Mouse (Mus musculus) forebrain, embryonic 14.5 days (tissue): ENCODE results near the gene Map3k14. TPM values are rescaled to one million over a fixed set of nuclear protein-coding genes. Genes with fewer than 3 reads are reported as not detected.

ENCODE experiments used
- ATAC-seq: fragments of 200-750 bp; cut with Nextera tagmentation; 2 replicates; pipeline ENCODE4 v1.8.0; 2017; ENCODE audit warnings: mild to moderate bottlenecking, moderate library complexity
- DNase-seq: peaks from one replicate; pipeline ENCODE4 v3.0.0-alpha.2; 2015; ENCODE audit warnings: low spot score
- H3K27ac ChIP-seq: fragments of 300-500 bp; sonication (generic); 2 replicates; pipeline ENCODE4 v1.5.1; 2014; ENCODE audit warnings: low read depth, mild to moderate bottlenecking, control low read depth, low read length, moderate library complexity
- H3K27me3 ChIP-seq: fragments of 300-500 bp; sonication (generic); replicated peaks from 2 replicates; pipeline ENCODE4 v1.6.1; 2014; ENCODE audit warnings: low read length, control low read depth, mixed read lengths; ENCODE audit not compliant: control insufficient read depth, insufficient read depth
- H3K36me3 ChIP-seq: fragments of 300-500 bp; sonication (generic); 2 replicates; pipeline ENCODE4 v1.6.1; 2014; ENCODE audit warnings: low read length, control low read depth; ENCODE audit not compliant: control insufficient read depth, insufficient read depth
- H3K4me1 ChIP-seq: fragments of 300-500 bp; sonication (generic); 2 replicates; pipeline ENCODE4 v1.6.1; 2014; ENCODE audit warnings: antibody characterized with exemption, low read length, control low read depth; ENCODE audit not compliant: control insufficient read depth, insufficient read depth
- H3K4me2 ChIP-seq: fragments of 300-500 bp; sonication (generic); 2 replicates; pipeline ENCODE4 v1.6.1; 2014; ENCODE audit warnings: mild to moderate bottlenecking, control low read depth, low read length
- H3K4me3 ChIP-seq: fragments of 300-500 bp; sonication (generic); 2 replicates; pipeline ENCODE4 v1.5.1; 2014; ENCODE audit warnings: low read depth, low read length, control low read depth
- H3K9ac ChIP-seq: fragments of 300-500 bp; sonication (generic); 2 replicates; pipeline ENCODE4 v1.6.1; 2014; ENCODE audit warnings: mild to moderate bottlenecking, low read length, control low read depth, moderate library complexity
- H3K9me3 ChIP-seq: fragments of 300-500 bp; sonication (generic); replicated peaks from 2 replicates; pipeline ENCODE4 v1.6.1; 2016; ENCODE audit warnings: low read length, control low read depth, mixed read lengths; ENCODE audit not compliant: control insufficient read depth
- WGBS: fragments of 180-500 bp; shearing (Covaris S2); extraction: QIAGEN DNeasy Blood & Tissue Kit; methylation state at CpG from one replicate; pipeline ENCODE4 v1.1.7; 2014; 5-methylcytosine and 5-hydroxymethylcytosine counted together
- polyA plus RNA-seq: library from polyadenylated mRNA; unstranded; fragments of >200 nt; fragmentation: Nextera tagmentation; extraction: Ambion mirVana; gene quantifications from 2 replicates; pipeline ENCODE4 v1.2.1, GENCODE M21; 2014

The Map3k14 gene
- polyA plus RNA-seq, 1 experiment from 2014 or later, result 1.7 TPM

DNA sequence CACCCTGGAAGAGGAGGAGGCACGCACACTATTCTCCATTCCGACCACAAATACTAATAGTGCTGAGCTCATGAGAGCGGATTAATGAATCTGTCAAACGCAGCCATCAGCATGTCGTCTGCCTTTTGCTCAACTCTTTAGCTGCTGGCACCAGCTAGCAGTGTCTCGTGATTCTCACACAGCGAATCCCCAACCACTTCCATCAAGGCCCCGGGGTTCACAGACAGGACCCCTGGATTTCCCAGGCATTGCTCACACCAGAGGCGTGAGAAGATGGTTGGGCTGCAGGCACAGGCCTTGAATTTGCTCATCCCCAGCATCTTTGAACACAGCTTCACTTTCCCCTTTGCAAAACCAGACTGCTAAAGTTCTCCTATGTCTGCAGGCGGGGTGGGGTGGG lies 18.0 kb upstream of the Map3k14 start:
- Histone ChIP-seq H3K36me3 (no peaks in the 10 kb centered on the region), H3K9me3 (no peaks in the 10 kb centered on the region), H3K4me1 (no peaks in the 10 kb centered on the region), H3K9ac (no peak overlapping the region), H3K27ac (no peak overlapping the region), H3K4me2 (no peak overlapping the region), H3K4me3 (no peak overlapping the region), H3K27me3 (no peaks in the 10 kb centered on the region)
- 84% methylated on average over 10 of the region's 10 CpGs for WGBS
- ATAC-seq (no peak), DNase-seq (no peak)

- Histone ChIP-seq H3K27ac (no peak overlapping the region), H3K27me3 (no peaks in the 10 kb centered on the region), H3K4me3 (no peak overlapping the region), H3K4me1 (no peaks in the 10 kb centered on the region), H3K9me3 (no peaks in the 10 kb centered on the region), H3K9ac (no peak overlapping the region), H3K36me3 (no peaks in the 10 kb centered on the region), H3K4me2 (no peak overlapping the region)
- no peak for ATAC-seq
- no peak for DNase-seq
- WGBS, result 76% methylated on average over 7 of the region's 7 CpGs
Observed at GRCm38 (mm10) chr11:103281784-103282183, 14.5 kb upstream of the Map3k14 start.

DNA sequence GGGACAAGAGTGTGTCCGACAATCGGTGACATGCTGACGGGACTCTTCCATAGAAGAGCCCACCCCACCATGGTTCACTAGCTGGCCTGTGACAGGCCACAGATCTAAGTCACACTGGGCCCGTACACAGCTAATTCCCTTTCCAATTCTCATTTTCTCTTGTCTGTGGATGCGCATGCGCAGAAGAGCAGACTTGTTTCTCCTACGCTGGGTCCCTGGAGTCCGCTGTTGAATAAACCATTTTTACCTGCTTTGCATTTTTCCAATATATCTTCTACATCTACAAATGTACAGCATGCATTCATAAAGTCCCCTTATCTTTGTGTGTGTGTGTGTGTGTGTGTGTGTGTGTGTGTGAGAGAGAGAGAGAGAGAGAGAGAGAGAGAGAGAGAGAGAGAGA lies 9.2 kb upstream of the Map3k14 start:
- ATAC-seq, result no peak
- Histone ChIP-seq H3K27me3 (no peaks in the 10 kb centered on the region), H3K4me1 (no peaks in the 10 kb centered on the region), H3K36me3 (no peaks in the 10 kb centered on the region), H3K4me2 (no peak overlapping the region), H3K9ac (no peak overlapping the region), H3K4me3 (no peak overlapping the region), H3K27ac (no peak overlapping the region), H3K9me3 (no peaks in the 10 kb centered on the region)
- no peak for DNase-seq
- WGBS, result 92% methylated on average over 8 of the region's 8 CpGs

DNA sequence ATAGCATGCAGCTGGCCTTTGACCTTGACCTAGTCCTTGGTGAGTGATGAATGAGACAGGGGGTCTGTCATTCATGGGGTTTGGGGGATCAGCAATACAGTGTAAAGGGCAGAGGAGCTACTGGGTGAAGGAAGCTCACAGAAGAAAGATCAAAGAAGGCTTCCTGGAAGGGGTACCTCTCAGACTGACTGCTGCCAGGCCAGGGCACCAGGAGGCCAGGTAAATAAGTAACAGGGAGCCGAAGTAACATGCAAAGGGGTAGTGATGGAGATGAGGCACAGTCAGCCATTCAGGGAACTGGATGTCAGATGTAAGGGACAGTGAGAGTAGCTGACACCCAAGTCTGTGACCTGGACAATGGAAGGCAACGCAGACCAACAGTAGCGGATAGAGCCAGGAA lies 5.6 kb upstream of the Map3k14 start:
- 92% methylated on average over 3 of the region's 3 CpGs for WGBS
- H3K4me2 ChIP-seq, result no peak overlapping the region
- no peaks in the 10 kb centered on the region for H3K9me3 ChIP-seq
- H3K27ac ChIP-seq, result no peak overlapping the region
- ATAC-seq, result no peak
- no peaks in the 10 kb centered on the region for H3K36me3 ChIP-seq
- H3K4me3 ChIP-seq, result no peak overlapping the region
- no peak overlapping the region for H3K9ac ChIP-seq
- H3K27me3 ChIP-seq, result no peaks in the 10 kb centered on the region
- DNase-seq, result no peak
- peaks cover 4% of the 10 kb centered on the region; the same call in 1 of the 2 replicates for H3K4me1 ChIP-seq

GRCm38 (mm10) chr11:103271979-103272378 lies 4.7 kb upstream of the Map3k14 start:
- 75% methylated on average over 6 of the region's 6 CpGs for WGBS
- Histone ChIP-seq H3K4me3 (no peak overlapping the region), H3K27ac (no peak overlapping the region), H3K9me3 (no peaks in the 10 kb centered on the region), H3K4me1 (peaks cover 6% of the 10 kb centered on the region; the same call in 1 of the 2 replicates), H3K27me3 (no peaks in the 10 kb centered on the region), H3K9ac (no peak overlapping the region), H3K4me2 (no peak overlapping the region), H3K36me3 (no peaks in the 10 kb centered on the region)
- ATAC-seq (no peak), DNase-seq (no peak)

GRCm38 (mm10) chr11:103269426-103269825 lies 2.2 kb upstream of the Map3k14 start:
- Histone ChIP-seq H3K4me1 (peaks cover 19% of the 10 kb centered on the region), H3K9me3 (no peaks in the 10 kb centered on the region), H3K27ac (no peak overlapping the region), H3K4me2 (no peak overlapping the region), H3K36me3 (no peaks in the 10 kb centered on the region), H3K27me3 (no peaks in the 10 kb centered on the region), H3K4me3 (no peak overlapping the region), H3K9ac (no peak overlapping the region)
- ATAC-seq (no peak), DNase-seq (no peak)
- 78% methylated on average over 5 of the region's 5 CpGs for WGBS

- Histone ChIP-seq H3K27ac (no peak overlapping the region), H3K27me3 (no peaks in the 10 kb centered on the region), H3K9me3 (no peaks in the 10 kb centered on the region), H3K4me3 (no peak overlapping the region), H3K9ac (no peak overlapping the region), H3K36me3 (no peaks in the 10 kb centered on the region), H3K4me1 (peaks cover 23% of the 10 kb centered on the region), H3K4me2 (no peak overlapping the region)
- WGBS, result 79% methylated on average over 3 of the region's 3 CpGs
- ATAC-seq (no peak), DNase-seq (no peak)
Observed at GRCm38 (mm10) chr11:103268905-103269304, 1.6 kb upstream of the Map3k14 start.

DNA sequence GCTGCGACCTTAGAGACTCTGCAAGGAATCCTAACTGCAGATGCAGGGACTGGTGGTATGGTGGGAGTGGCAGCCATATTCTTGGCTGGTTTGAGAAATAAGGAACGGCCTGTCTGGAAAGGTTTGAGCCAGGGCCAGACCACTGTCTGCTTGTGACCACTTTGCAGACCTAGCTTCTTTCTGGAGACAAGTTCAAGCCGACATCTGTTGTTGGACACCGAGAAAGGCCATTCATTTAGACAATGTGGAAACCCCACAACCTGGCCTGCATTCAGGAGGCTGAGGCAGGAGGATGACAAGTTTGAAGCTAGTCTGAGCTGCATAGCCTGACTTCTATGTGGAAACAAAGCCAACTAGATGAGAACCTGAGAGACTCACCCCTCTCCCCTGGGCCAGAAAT lies 1.1 kb upstream of the Map3k14 start:
- no peak for DNase-seq
- WGBS, result 78% methylated on average over 4 of the region's 4 CpGs
- no peak for ATAC-seq
- Histone ChIP-seq H3K4me3 (peak overlapping the region; percentile 66; the same call in 1 of the 2 replicates), H3K4me1 (peaks cover 28% of the 10 kb centered on the region), H3K4me2 (peak overlapping the region; percentile 87), H3K27ac (peak overlapping the region; percentile 88; the same call in 1 of the 2 replicates), H3K9ac (peak overlapping the region; percentile 79; the same call in 1 of the 2 replicates), H3K9me3 (no peaks in the 10 kb centered on the region), H3K27me3 (no peaks in the 10 kb centered on the region), H3K36me3 (no peaks in the 10 kb centered on the region)

DNA sequence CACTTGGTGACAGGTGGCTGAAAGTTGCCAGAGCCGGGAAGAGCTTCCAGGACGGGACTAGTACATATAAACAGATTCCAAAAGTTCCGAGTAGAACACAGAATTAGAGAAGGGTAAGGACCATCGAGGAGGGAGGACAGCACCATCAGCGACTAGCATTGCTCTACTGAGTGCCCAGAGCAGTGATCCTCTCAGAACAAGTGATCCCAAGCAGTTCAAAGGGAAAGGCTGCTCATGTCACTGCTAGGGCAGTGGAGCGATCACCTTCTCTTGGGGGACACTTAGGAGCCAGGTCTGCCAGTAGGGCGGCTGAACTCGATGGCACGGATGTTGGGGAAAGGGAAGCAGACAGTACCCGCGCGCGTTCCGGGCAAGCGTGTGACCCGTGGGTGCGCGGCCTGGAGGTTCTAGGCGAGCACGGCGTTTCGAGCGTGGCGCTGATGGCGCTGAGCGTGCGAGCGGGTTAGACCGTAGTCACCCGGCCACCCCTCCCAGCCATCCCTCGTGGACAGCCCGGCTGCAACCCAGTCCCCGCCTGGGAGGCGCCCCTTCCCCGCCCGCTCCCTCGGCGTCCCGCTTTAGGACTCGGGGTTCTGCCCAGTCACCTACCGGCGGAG lies 435 bp downstream of the Map3k14 start:
- Histone ChIP-seq H3K36me3 (no peaks in the 10 kb centered on the region), H3K9ac (peak overlapping the region; percentile 79), H3K9me3 (no peaks in the 10 kb centered on the region), H3K4me2 (peak overlapping the region; percentile 87), H3K4me3 (peak overlapping the region; percentile 66), H3K27me3 (no peaks in the 10 kb centered on the region), H3K27ac (peak overlapping the region; percentile 88), H3K4me1 (peaks cover 32% of the 10 kb centered on the region)
- DNase-seq (peak; percentile 41), ATAC-seq (no peak; the same call in 1 of the 2 replicates)
- under 1% methylated on average over 42 of the region's 42 CpGs for WGBS
